Mouse (Mus musculus) embryonic stem cell, embryonic (primary cell): Measurements from ENCODE around the gene Slc25a11.

Experiments used
- CTCF ChIA-PET, 4 experiments: fragments of 300-600 bp in 2 of 4; fragments of 350-600 bp in 2 of 4; sonication (Branson Sonifier 250); formaldehyde crosslinking; loops; one replicate each; lab custom pipeline; 2022; ENCODE audit warnings: inconsistent platforms in 2 of 4; lab: Charles Lee
- POLR2A ChIA-PET, 4 experiments: fragments of 300-600 bp in 2 of 4; fragments of 350-600 bp in 2 of 4; sonication (Branson Sonifier 250); formaldehyde crosslinking; loops; one replicate each; lab custom pipeline; 2022; ENCODE audit warnings: antibody characterized with exemption in 4 of 4, inconsistent platforms in 1 of 4; lab: Charles Lee

The Slc25a11 gene

GRCm38 (mm10) chr11:70658521-70658920, 11.2 kb upstream of the Slc25a11 start:
- CTCF ChIA-PET = interaction anchor here in 3 of 4 experiments (0.6 to 4.2 kb wide), 6 partner anchors 8 to 29 kb away, joined by 3 to 26 read pairs (median 7); partner anchors contain the start of gene Spag7 (in 2 of the 3)
- POLR2A ChIA-PET = interaction anchor here (0.8 to 23.0 kb wide), 19 partner anchors 6 to 259 kb away, joined by 3 to 737 read pairs (median 4); partner anchors contain the start of genes Spag7 (in 3 of the 4), Rnf167 (in 2 of the 4), Slc25a11 (in 2 of the 4) and Eno3 (in 1 of the 4)

- ChIA-PET POLR2A (interaction anchor here in 3 of 4 experiments (0.9 to 23.0 kb wide), 8 partner anchors 6 to 86 kb away, joined by 3 to 737 read pairs (median 117); partner anchors contain the start of genes Spag7 (in 3 of the 3), Rnf167 (in 2 of the 3), Slc25a11 (in 2 of the 3) and Eno3 (in 1 of the 3)), CTCF (interaction anchor here in 2 of 4 experiments (0.6 to 4.2 kb wide), 2 partner anchors 12 to 16 kb away, joined by 9 to 26 read pairs; partner anchors contain the start of gene Spag7 (in 1 of the 2))
These were observed 10.7 kb upstream of the Slc25a11 start for GRCm38 (mm10) chr11:70657991-70658390.

GRCm38 (mm10) chr11:70657573-70657972, 10.3 kb upstream of the Slc25a11 start:
- CTCF ChIA-PET = interaction anchor here in 1 of 4 experiments (4.2 kb wide), 1 partner anchor 12 kb away, joined by 26 read pairs; the partner anchor contains the start of gene Spag7
- POLR2A ChIA-PET = interaction anchor here (0.9 to 23.0 kb wide), 9 partner anchors 6 to 86 kb away, joined by 3 to 737 read pairs (median 88); partner anchors contain the start of genes Spag7 (in 4 of the 4), Rnf167 (in 2 of the 4), Slc25a11 (in 2 of the 4) and Eno3 (in 1 of the 4)

- ChIA-PET CTCF (interaction anchor here in 1 of 4 experiments (4.2 kb wide), 1 partner anchor 13 kb away, joined by 26 read pairs; the partner anchor contains the start of gene Spag7), POLR2A (interaction anchor here (1.2 to 23.0 kb wide), 10 partner anchors 5 to 42 kb away, joined by 3 to 737 read pairs (median 61); partner anchors contain the start of genes Spag7 (in 4 of the 4), Rnf167 (in 2 of the 4), Slc25a11 (in 2 of the 4) and 4930544D05Rik (in 1 of the 4))
These were observed 9.7 kb upstream of the Slc25a11 start, which contains the start of gene Eno3 for GRCm38 (mm10) chr11:70656964-70657363. Eno3 (plus strand) TSS chr11:70657202.

GRCm38 (mm10) chr11:70656456-70656927, 9.2 kb upstream of the Slc25a11 start:
- ChIA-PET POLR2A (interaction anchor here (0.8 to 23.0 kb wide), 11 partner anchors 5 to 364 kb away, joined by 3 to 737 read pairs (median 34); partner anchors contain the start of genes Spag7 (in 4 of the 4), 4930544D05Rik (in 2 of the 4), Rnf167 (in 2 of the 4) and Slc25a11 (in 2 of the 4)), CTCF (interaction anchor here in 3 of 4 experiments (0.6 to 4.2 kb wide), 4 partner anchors 9 to 31 kb away, joined by 3 to 26 read pairs (median 4); partner anchors contain the start of genes Rnf167 (in 1 of the 3), Slc25a11 (in 1 of the 3) and Spag7 (in 1 of the 3))

GRCm38 (mm10) chr11:70655571-70656455, 8.5 kb upstream of the Slc25a11 start:
- ChIA-PET POLR2A (interaction anchor here (0.8 to 23.0 kb wide), 20 partner anchors 4 to 364 kb away, joined by 3 to 737 read pairs (median 4); partner anchors contain the start of genes Spag7 (in 4 of the 4), Rnf167 (in 3 of the 4), Slc25a11 (in 3 of the 4) and 4930544D05Rik (in 2 of the 4)), CTCF (interaction anchor here in 3 of 4 experiments (0.6 to 4.2 kb wide), 5 partner anchors 9 to 31 kb away, joined by 3 to 26 read pairs (median 4); partner anchors contain the start of genes Rnf167 (in 1 of the 3), Slc25a11 (in 1 of the 3) and Spag7 (in 1 of the 3))

- ChIA-PET CTCF (interaction anchor here in 2 of 4 experiments (1.1 to 1.4 kb wide), 2 partner anchors 14 to 15 kb away, joined by 3 to 5 read pairs; partner anchors contain the start of gene Spag7 (in 1 of the 2)), POLR2A (interaction anchor here (0.9 to 23.0 kb wide), 17 partner anchors 3 to 223 kb away, joined by 3 to 737 read pairs (median 4); partner anchors contain the start of genes Spag7 (in 4 of the 4), Rnf167 (in 3 of the 4), Slc25a11 (in 3 of the 4) and Arrb2 (in 1 of the 4))
These were observed 7.8 kb upstream of the Slc25a11 start for GRCm38 (mm10) chr11:70654923-70655570.

- POLR2A ChIA-PET = interaction anchor here (0.5 to 23.0 kb wide), 18 partner anchors 2 to 223 kb away, joined by 3 to 737 read pairs (median 4); partner anchors contain the start of genes Spag7 (in 4 of the 4), Eno3 (in 1 of the 4), Gp1ba (in 1 of the 4) and Inca1 (in 1 of the 4)
- CTCF ChIA-PET = interaction anchor here in 2 of 4 experiments (0.6 to 1.4 kb wide), 2 partner anchors 15 to 76 kb away, joined by 3 to 5 read pairs; partner anchors contain the start of gene Spag7 (in 1 of the 2)
These were observed 7.1 kb upstream of the Slc25a11 start, which contains the start of gene Pfn1 for GRCm38 (mm10) chr11:70654198-70654922. Pfn1 (minus strand) TSS chr11:70654644.

- ChIA-PET POLR2A (interaction anchor here (0.5 to 23.0 kb wide), 20 partner anchors 8 to 431 kb away, joined by 3 to 737 read pairs (median 4); partner anchors contain the start of genes Spag7 (in 4 of the 4), Arrb2 (in 2 of the 4), 4930544D05Rik (in 1 of the 4) and Derl2 (in 1 of the 4)), CTCF (interaction anchor here in 1 of 4 experiments (0.6 kb wide), 1 partner anchor 77 kb away, joined by 3 read pairs; no protein-coding TSS in a partner anchor)
These were observed 6.3 kb upstream of the Slc25a11 start for GRCm38 (mm10) chr11:70653345-70654197.

GRCm38 (mm10) chr11:70652884-70653344, 5.6 kb upstream of the Slc25a11 start:
- POLR2A ChIA-PET = interaction anchor here (0.6 to 23.0 kb wide), 21 partner anchors 12 to 367 kb away, joined by 3 to 737 read pairs (median 4); partner anchors contain the start of genes Spag7 (in 4 of the 4), Arrb2 (in 2 of the 4), 4930544D05Rik (in 1 of the 4) and Camta2 (in 1 of the 4)

GRCm38 (mm10) chr11:70652029-70652883, 5.0 kb upstream of the Slc25a11 start:
- ChIA-PET POLR2A (interaction anchor here (0.6 to 23.0 kb wide), 23 partner anchors 10 to 241 kb away, joined by 3 to 737 read pairs (median 3); partner anchors contain the start of genes Spag7 (in 4 of the 4), Arrb2 (in 2 of the 4), 4930544D05Rik (in 1 of the 4) and Camta2 (in 1 of the 4)), CTCF (interaction anchor here in 1 of 4 experiments (0.7 kb wide), 1 partner anchor 71 kb away, joined by 3 read pairs; no protein-coding TSS in a partner anchor)

More at GRCm38 (mm10) chr11:70652884-70653344, 5.6 kb upstream of the Slc25a11 start:
- CTCF ChIA-PET = interaction anchor here in 1 of 4 experiments (0.7 kb wide), 1 partner anchor 72 kb away, joined by 3 read pairs; no protein-coding TSS in a partner anchor

GRCm38 (mm10) chr11:70651391-70651790, 4.1 kb upstream of the Slc25a11 start:
- CTCF ChIA-PET = no interaction called here
- POLR2A ChIA-PET = interaction anchor here (1.0 to 23.0 kb wide), 8 partner anchors 13 to 219 kb away, joined by 3 to 737 read pairs (median 23); partner anchors contain the start of genes Spag7 (in 4 of the 4), Arrb2 (in 1 of the 4), Camta2 (in 1 of the 4) and Eno3 (in 1 of the 4)
